Comparison of ENCODE assay signal across 8 mouse cellular contexts in genomic region chr2:6872894-6873255, GRCm38 (mm10).
DNase-seq lines count a peak whose midpoint lies in the region; ATAC-seq and TF ChIP-seq lines count a peak whose summit lies in the region.
"Had no signal": no experiment of that assay in that cellular context is flagged by ENCODE, and none has a peak within 500 bp of the region (broad histone marks: within the 10 kb centered on the region; RNA-seq: fewer than 3 reads in every experiment).

No protein-coding gene starts in this region.

- peak; percentile 2 for DNase-seq in spleen, adult 12 weeks (ENCODE audit: low spot score)
- DNase-seq in spleen, adult 18-20 months = no peak
- DNase-seq in limb, embryonic 14.5 days (ENCODE audit: low spot score) = no peak
- no peak for DNase-seq in ovary, postnatal 36 days (ENCODE audit: low spot score)
- DNase-seq in gastrocnemius, adult 8-10 months (ENCODE audit: low spot score in 2 of 2) = no peak

- 10% methylated on average over 10 of the region's 10 CpGs for WGBS in embryonic facial prominence, embryonic 15.5 days
- 12% methylated on average over 10 of the region's 10 CpGs for WGBS in limb, embryonic 14.5 days
- WGBS in small intestine, adult 2 months = 14% methylated on average over 10 of the region's 10 CpGs

- no peaks in the 10 kb centered on the region for H3K27me3 ChIP-seq in embryonic facial prominence, embryonic 15.5 days
- H3K27me3 ChIP-seq in limb, embryonic 14.5 days (ENCODE audit: control insufficient read depth, insufficient read depth, low read length) = peaks cover 17% of the 10 kb centered on the region; the same call in 1 of the 2 replicates
- H3K27me3 ChIP-seq in small intestine, adult 2 months (ENCODE audit: control insufficient read depth, insufficient read depth, low read length) = peaks cover 17% of the 10 kb centered on the region

- H3K36me3 ChIP-seq in embryonic facial prominence, embryonic 15.5 days = no peaks in the 10 kb centered on the region
- no peaks in the 10 kb centered on the region for H3K36me3 ChIP-seq in limb, embryonic 14.5 days (ENCODE audit: control insufficient read depth, insufficient read depth, low read length)
- H3K36me3 ChIP-seq in small intestine, adult 2 months (ENCODE audit: control insufficient read depth, insufficient read depth, low read length) = no peaks in the 10 kb centered on the region

- 0 out of 2 replicates have a peak, but pooled peaks cover 9% of the 10 kb centered on the region for H3K4me1 ChIP-seq in embryonic facial prominence, embryonic 15.5 days
- H3K4me1 ChIP-seq in limb, embryonic 14.5 days (ENCODE audit: control insufficient read depth, insufficient read depth, low read length) = peaks cover 14% of the 10 kb centered on the region
- H3K4me1 ChIP-seq in small intestine, adult 2 months (ENCODE audit: control insufficient read depth, insufficient read depth, insufficient read length, low read length) = 0 out of 2 replicates have a peak, but pooled peaks cover 2% of the 10 kb centered on the region

- H3K27ac ChIP-seq in embryonic facial prominence, embryonic 15.5 days (replicated peaks) = peak overlapping the region; percentile 44; the same call in 1 of the 2 replicates
- no peak overlapping the region for H3K27ac ChIP-seq in limb, embryonic 14.5 days (replicated peaks; ENCODE audit: low read depth, low read length)
- no peak overlapping the region for H3K27ac ChIP-seq in small intestine, adult 2 months (ENCODE audit: insufficient read depth, low read depth, low read length)
- H3K27ac ChIP-seq: macrophage had no signal

- no peak for TF ChIP-seq CTCF in small intestine, adult 2 months (IDR thresholded peaks at IDR 0.05; ENCODE audit: extremely low read depth, insufficient read length, insufficient replicate concordance, low read depth, low read length)

- TF ChIP-seq POLR2A in limb, embryonic 14.5 days (IDR thresholded peaks at IDR 0.05; ENCODE audit: borderline replicate concordance, extremely low read depth, insufficient read depth, insufficient read length) = no peak
- no peak for TF ChIP-seq POLR2A in small intestine, adult 2 months (IDR thresholded peaks at IDR 0.05; ENCODE audit: low read depth, low read length)

- peak; percentile 50 for ATAC-seq in embryonic facial prominence, embryonic 15.5 days (ENCODE audit: insufficient number of reproducible peaks, low FRiP score, low TSS enrichment, low read depth)
- ATAC-seq in limb, embryonic 14.5 days (ENCODE audit: low FRiP score, low read depth) = no peak; the same call in 1 of the 2 replicates

- H3K9ac ChIP-seq in embryonic facial prominence, embryonic 15.5 days = peak overlapping the region; percentile 37; the same call in 1 of the 2 replicates
- peak overlapping the region; percentile 81 for H3K9ac ChIP-seq in limb, embryonic 14.5 days (ENCODE audit: low read depth, low read length, severe bottlenecking)

- H3K4me2 ChIP-seq in embryonic facial prominence, embryonic 15.5 days (replicated peaks) = peak overlapping the region; percentile 88
- H3K4me2 ChIP-seq in limb, embryonic 14.5 days (replicated peaks; ENCODE audit: low read depth, low read length, severe bottlenecking) = peak overlapping the region; percentile 88

- peak overlapping the region; percentile 65 for H3K4me3 ChIP-seq in embryonic facial prominence, embryonic 15.5 days (replicated peaks)
- H3K4me3 ChIP-seq in limb, embryonic 14.5 days (replicated peaks; ENCODE audit: low read length) = peak overlapping the region; percentile 76
- peak overlapping the region; percentile 94 for H3K4me3 ChIP-seq in small intestine, adult 2 months (ENCODE audit: low read depth, low read length)

- no peaks in the 10 kb centered on the region for H3K9me3 ChIP-seq in embryonic facial prominence, embryonic 15.5 days (replicated peaks)
- no peaks in the 10 kb centered on the region for H3K9me3 ChIP-seq in limb, embryonic 14.5 days (ENCODE audit: control insufficient read depth, low read length)
